Mouse (Mus musculus) MEL-GATA-1-ER (cell line): ENCODE data around the gene Tmem72.

Source experiments
- DNase-seq: peaks from one replicate; pipeline ENCODE4 v3.0.0-alpha.2; 2012; ENCODE audit warnings: low read depth; ENCODE audit errors: extremely low read depth

Gene Tmem72

DNA sequence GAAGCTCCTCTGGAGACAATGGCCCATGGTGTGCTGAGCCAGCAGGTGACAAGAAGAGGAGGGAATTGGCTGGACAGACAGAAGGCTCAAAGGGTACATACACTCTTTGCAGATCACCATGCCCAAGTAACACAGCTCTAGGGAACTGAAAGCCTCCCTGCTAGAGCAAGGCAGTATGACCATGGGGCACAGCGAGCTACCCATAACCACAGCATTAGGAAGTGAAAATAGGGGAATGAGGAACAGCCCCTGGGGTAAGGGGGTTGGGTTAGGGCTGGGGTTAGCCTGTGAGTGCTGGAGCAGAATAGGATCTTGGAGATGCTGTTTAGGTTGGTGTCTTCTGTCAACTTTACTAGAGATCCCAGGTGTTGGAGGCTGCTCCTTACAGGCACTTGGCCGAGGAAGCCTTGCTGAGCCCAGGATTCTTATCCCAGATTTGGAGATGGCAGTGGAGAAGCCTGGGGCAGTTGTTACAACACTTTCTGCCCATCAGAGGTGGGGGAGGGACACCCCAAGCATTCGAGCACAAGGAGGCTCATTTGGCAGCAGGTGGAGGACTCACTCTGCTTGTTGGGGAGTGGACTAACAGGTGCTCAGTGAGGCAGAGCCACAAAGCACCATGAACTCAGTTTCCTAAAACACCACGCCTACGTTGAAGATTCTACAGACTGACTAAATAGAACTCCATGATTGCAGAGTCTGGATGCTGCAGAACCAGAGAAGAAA, 37.0 kb downstream of the Tmem72 start:
- no peak for DNase-seq

DNA sequence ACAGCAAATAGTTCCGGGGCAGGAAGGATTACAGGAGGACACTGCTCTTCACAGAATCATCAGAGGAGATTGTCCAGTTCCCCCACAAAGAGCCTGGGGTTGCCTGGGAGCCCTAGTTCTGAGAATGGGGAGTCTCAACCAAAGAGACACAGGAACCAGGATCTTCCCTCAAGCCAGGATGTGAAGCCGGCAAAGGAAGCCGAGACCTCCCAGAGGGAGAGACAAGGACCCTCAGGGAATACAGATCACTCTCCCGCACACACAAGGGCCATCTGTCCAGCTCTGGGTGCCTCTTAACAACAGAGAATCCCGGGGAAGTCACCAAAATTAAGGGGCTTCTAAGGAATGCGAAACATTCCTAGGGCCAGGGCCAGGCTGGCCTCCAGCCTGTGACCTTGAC, 39.4 kb downstream of the Tmem72 start:
- no peak for DNase-seq

DNA sequence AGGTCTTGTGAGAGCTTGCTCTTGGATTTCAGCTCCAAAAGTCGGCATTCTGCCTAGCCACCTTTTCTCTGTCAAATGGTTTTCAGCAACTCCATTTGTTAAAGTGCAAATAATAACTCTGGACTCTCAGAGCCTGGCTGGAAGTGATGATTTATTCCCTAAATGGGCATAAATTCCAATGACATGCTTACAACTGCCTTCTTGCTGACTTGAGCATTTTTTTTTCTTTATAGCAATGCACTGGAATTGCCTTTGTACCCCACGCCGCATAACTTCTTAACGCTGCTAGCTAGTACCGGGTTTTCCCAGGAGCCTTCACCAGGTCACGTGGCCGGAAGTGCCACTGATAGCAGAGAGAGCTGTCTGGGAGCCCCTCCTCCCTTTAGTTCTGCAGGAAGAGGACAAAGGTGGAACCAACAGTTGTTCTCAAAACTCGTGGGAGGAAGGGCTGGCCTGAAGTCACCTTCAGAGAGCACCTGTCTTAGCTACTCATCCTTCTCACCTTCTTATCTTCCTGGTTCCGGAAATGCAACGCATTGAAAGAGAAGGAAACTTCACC, 40.3 kb downstream of the Tmem72 start:
- no peak for DNase-seq

DNA sequence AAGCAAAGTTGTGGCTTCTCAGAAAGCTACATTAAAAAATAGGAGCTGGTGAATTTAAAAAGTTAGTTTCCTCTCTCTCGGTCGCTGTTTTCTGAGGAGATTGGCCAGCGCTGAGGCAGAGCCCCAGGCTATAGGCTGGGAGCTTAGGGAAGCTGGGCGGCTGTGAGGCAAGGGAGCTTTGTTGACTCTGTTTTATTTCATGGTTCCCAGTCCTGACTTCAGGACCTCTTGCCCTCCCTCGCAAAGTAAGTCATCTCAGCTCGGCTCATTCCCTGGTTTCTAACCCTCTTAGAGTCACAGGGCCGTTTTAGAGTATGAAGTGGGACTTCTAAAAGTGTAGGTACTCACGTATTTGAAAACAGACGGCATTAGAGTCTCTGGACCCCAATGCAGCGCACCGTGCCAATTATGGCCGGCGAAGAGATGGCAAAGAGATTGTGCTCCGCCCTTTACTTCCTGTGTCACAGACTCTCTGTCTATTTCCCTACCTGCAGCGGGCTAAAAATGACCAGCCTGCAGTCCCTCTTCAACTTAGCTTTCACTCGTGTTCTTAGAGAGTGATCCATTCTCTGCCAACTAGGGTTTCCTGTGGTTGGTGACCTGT, 42.3 kb downstream of the Tmem72 start:
- DNase-seq = no peak

DNA sequence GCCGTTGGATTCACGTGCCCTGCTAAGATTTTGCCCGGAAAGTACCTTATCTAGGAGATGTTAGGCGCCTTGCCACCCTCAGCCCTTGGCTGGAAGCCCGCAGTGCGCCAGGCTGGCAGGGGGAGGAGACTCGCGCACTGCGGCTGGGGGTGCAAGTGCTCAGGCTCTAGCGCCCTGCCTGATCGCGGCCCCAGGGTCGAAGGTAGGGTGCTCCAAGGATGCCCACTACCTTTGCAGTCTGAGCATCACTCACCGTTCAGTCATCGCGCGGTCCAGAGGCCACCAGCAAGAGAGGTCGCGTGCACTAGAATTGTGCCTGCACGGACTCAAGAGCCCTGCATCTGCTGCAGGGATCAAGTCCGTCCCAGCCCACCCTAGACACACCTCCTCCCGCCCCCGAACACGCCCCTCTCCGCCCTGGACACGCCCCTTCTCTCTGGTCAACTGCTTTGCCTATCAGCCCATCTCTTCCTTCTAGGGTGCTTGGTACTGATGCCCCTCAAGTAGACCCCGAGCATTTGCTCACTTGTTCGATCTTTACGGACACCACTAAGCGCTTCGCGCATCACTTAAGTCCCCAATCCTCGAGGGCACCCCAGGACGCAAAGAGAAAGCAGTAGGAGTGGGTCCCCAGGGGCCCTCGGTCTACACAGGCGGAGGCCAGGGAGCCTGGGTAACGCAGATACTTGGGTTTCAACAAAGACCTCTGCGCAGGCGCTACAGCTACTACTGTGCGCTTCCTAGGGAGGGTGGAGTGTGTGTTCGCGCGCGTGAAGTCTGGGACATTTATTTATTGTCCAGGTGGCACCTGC, 43.0 kb downstream of the Tmem72 start, which contains the start of gene Rassf4:
Rassf4 (minus strand) TSS at position 482 of the 812 bp plus-strand sequence.
- DNase-seq = peak; percentile 54

DNA sequence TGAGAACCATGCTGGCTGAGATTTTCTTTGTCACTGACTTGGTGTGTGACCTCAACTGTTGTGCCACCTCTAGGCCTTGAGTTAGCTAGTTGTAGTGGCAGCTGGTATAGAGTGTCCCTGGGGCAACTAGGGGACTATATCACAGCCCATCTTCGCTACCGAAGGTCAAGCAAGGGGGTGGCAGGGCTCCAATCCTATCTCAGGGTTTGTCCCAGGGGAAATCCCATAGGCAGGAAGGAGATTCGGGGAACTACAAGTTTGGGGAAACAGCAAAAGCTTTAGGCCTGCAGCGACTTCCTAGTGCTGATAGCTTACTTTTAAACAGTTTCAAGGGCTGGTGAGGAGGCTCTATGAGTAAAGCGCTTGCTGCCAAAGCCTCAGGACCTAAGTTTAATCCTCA, 44.4 kb downstream of the Tmem72 start:
- DNase-seq = no peak

DNA sequence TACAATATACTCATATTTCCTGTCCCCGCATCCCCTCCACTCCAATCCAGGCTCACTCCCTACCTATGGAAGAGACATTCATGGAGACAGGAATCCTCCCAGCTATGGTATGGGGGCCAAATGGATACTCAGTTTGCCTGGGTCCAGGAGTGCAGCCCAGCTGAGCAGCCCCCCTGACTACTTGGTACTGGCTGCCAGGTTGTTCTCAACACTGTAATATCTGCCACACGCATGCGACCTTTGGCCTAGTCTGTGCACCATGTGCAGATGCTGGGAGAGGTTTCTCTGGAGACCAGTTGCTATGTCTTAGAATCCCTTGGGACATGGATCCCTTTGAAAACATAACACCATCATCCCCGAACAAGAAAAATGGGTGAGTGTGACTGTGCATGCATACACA, 44.9 kb downstream of the Tmem72 start:
- no peak for DNase-seq

DNA sequence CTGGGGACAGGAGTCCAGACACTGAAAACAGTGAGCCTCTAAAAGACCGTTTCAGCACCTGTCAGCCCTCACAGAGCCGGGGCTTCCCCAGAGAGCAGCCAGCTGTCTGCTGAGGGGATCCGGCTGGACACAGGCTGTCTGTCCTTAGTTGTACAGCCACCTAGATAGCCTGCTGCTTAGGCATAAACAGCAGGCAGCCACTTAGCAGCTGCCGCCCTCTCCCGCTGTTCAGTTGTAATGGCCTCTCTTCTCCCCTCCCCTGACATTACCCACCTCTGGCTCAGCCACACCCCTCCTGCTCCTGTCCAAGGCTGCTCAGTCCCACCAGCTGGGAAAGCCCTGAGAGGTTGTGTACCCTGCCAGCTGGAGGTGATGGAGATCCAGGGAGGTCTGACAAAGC, 45.7 kb downstream of the Tmem72 start:
- no peak for DNase-seq

DNA sequence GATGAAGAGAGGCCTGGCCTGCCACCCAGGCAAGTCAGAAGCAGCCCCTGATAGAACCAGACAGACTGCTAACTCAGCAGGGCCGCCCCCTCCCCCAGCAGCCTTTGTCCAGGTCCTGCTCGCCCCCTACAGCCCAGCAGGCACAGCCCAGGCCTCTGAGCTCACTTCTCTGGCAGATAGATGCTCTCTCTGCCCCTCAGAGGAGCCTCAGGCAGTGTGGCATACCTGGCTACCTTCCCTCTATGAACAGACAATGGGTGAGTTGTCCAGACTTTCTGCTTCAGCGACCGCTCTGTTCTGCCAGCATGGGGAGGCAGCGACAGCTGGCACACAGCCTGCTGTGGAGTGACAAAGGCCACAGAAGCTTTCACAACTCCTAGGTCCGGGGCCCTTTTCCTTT, 46.6 kb downstream of the Tmem72 start:
- no peak for DNase-seq

DNA sequence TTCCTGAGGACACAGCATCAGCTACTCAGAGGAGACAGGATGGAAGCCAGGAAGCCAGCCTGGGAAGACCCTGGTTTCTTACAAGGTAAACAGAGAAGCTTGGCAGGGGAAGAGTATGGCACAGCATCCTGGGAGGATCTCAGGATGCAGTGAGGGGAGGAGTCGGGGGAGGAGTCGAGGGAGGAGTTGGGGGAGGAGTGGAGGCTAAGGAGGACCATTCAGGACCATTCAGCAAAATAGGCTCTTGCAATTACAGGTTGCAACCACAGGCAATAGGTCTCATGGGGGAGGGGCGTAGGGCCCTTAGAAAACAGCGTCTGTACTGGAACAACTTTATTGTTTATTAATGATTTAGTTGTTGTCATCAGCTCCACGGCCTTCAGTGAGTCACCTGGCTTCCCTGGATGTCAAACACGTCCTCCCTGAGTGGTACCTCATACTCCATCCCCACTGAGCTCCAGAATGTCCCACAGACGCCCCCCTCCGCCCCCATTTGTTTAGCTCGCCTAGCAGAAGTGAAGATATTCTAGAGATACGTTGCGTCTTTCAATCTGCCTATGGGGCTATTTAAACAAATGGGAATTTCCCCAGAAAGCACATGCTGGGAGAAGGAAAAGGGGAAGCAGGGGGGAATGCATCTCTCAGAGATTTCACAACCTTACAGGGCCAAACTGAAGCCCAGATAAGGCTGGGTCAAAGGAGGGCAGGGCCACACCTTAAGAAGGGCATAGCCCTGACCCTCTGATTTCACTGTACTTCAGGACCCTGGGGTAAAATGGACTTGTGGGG, 47.8 kb downstream of the Tmem72 start:
- DNase-seq = no peak

DNA sequence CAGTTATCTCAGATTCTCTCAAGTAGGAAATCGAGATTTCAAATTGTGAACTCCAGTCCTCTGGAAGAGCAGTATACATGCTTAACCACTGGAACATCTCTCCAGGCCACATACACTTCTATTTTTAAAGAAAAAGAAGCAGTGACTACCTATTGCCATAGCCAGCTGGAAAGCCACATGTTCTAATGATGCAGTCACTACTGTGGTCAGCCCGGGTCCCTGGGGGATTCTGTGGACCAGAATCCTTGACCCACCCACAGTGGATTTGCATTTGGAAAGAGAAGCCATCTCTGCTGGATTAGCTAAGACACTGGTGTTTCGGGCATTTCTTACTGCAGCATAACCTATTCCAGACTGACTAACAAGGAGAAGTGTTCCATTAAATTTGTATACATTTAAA, 49.3 kb downstream of the Tmem72 start:
- no peak for DNase-seq

DNA sequence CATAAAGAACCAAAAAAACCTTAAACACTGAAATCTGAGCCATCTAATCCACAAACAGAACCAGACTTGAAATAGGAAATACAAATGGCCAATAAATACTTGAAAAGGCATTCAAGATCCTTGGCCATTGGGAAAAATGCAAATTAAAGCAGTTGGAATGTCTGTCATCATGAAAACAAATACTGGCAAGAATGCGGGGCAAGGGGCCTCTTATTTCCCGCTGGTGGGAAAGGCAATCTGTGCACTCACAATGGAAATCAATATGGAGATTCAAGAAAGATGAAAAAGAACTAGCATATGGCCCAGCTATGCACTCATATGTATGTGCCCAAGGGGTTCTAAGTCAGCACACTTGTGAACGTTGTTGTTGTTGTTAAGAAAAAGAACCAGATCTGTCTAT, 49.8 kb downstream of the Tmem72 start:
- no peak for DNase-seq

DNA sequence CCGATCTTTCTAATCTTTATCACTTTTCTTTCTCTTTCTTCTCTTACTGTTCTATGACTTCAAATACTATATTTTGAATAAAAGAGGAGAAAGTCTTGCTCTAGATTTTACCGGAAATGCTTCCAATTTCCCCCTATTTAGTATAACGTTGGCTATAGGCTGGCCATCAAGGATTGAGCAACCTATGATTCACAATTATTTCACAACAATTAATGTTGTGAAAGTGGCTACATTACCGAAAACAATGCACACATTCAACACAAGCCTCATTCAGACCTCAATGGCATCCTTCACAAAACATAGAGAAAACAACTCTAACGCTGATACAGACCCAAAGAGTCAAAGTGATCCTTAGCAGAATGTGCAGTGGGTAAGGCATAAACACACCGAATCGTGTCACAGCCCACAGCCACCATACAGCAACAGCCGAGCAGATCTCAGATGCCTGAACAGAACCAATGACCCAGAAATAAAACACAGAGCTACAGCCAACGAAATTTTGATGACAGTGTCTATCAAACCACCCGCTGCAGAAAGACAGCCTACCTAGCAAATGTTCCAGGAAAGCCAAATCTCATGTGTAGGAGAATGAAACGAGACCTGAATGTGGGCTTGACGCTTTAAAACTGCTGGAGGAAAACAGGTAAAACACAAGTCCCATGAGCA, 50.5 kb downstream of the Tmem72 start:
- DNase-seq = no peak

DNA sequence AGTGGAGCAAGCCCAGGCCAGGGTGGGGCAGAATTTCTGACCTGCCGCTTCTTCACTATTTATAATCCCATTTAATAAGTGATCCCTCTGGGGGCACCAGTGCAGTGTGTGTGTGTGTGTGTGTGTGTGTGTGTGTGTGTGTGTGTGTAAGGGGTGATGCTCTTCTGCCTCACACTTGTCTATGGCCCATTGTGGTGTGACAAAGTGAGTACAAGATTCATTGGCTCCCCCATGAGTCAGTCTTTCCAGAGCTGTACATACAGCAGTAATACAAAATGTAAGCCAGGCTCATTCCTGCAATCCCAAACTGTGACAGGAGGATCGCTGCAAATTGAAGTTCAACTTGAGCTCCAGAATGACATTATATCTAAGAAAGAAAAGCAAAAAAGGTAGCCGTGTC, 51.9 kb downstream of the Tmem72 start:
- no peak for DNase-seq

DNA sequence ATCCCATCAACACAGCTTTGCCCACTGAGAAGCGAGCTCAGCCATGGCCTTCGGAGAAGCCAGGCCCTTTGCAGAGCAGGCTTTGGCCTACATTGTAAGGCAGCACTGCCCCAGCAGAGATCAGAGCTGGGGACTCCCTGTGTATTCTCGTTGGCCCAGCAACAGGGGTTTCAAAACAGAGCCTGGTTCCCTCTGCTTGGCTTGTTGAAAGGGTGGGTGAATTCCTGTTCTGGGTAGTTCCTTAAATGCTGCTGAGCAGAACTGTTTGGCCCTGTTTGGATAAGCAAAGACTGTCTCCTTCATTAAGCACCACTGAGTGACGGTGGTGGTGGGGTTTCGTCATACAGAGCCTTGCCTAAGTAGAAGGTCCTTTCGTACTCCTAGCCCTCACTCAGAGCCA, 52.7 kb downstream of the Tmem72 start:
- no peak for DNase-seq

DNA sequence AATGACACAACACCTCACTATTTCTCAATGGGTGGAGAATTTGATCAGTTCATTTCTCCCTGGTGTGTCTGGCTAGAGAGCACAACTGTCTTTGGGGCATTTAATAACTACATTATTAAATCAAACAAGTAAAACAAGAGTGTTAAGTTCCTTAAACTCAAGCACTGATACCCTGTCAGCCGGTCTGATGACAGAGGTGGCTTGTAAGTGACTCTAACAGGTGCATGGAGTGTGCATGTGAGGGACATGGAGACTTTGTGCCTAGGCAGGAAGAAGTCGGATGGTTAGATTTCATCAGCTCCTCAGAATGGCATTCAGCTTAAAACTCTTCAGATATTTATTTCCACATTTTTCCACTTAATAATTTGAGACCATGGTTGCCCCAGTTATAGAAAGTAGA, 53.3 kb downstream of the Tmem72 start:
- no peak for DNase-seq

DNA sequence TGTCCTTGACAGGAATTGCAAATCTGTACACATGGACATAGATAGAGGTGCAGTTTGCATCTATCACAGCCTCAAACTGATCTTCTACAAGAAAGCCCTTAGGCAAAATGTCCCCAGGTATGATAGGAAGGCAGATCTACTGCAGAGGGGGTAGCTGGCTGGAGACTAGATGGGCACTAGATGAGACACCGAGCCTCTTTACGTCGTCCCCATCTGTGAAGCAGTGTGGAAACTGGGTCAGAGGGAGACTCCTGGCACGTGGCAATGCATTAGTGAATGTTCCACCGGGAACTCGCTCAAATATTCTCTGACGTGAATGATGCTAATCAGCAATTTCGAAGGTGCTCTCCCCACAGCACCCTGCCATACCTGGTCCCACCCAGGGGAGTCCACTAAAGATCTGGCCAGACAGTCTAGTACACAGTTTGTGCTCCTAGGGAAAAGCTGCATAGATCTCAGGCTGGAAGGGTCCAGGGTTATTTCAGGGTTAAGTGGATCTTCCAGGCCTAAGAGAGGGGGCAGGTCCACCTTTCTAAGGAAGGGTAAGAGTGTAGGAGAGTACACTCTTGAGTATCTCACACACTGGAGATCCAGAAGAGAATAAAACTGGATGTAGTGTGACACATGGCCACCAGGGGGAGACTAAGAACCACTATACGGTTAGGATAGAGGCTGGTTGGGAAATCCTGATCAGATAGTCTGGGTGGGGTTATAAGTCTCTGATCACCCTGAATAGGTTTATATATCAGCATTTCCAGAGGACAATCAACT, 62.8 kb downstream of the Tmem72 start:
- DNase-seq = peak; percentile 5

DNA sequence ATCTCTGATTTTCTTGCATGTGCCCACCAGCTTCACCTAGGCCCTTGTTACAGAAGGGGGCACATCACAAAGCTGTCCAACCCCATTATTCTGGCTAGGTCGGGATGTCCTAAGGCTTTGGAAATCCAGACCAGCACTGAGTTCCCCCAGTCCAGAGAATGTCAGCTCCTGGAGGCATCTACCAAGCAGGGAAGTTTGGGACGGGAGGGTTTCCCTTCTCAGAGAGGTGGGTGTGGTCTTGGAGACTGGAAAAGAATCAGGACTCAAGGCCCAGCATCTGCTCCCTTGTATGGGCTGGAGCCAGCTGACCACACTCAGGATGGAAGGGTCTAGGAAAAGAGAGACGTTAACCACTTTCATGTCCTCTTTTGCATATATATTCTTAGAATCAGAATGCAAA, 63.5 kb downstream of the Tmem72 start:
- no peak for DNase-seq

DNA sequence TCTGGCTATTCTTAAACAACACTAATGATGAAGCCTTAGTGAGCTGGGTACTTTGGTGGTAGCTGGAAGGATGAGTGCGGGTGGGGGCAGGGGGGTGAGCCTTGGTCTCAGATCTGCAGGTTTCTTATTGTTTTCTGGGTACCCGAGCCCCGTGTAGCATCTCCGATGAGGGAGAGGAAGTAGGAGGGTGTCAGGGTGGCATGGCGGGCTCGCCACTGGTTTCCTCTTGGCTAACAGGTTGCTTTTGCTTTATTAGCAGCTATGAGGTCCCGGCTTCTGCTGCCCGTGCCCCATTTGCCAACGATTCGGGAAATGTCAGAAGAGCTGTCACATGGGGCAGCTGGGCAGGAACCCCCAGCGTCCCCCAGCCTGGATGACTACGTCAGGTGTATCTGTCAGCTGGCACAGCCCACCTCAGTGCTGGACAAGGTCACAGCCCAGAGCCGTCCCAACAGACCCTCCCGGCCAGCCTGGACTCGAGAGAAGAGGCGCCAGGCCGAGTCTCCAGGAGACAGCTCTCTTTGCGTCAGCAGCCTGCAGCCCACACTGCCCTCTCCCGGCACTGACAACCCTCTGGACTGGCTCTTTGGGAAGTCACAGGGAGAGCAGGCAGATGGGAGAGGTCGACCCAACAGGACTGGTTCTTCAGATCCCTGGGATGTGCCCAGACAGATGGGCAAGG, 65.1 kb downstream of the Tmem72 start:
- DNase-seq = no peak
